Mouse (Mus musculus) left cerebral cortex, adult 11 months (tissue): Measurements from ENCODE around the gene Zdhhc16.

Experiments used
- DNase-seq: peaks from one replicate; pipeline ENCODE4 v3.0.0; 2022; ENCODE audit warnings: low spot score

The Zdhhc16 gene

DNA sequence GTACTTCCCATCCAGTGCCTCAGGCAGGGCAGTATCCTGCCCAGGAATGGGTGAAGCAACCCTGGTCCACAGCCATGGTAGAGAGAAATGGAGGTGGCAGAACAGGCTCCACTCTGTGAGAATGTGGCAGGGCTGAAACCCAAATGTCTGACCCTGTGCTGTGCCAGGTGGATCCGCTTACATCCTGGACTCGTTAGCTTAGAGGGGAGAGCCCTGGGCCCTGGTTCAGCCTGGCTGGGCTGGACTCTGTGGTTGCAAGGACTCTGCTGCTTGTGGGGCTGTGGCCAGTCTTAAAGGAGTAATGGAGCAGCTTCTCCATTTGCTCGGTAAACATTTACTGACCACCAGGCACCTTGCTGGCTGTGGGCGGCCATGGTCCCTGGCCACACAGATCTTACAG lies 53.9 kb downstream of the Zdhhc16 start:
- no peak for DNase-seq

- no peak for DNase-seq
Observed at GRCm38 (mm10) chr19:41989810-41990209, 56.5 kb downstream of the Zdhhc16 start.

GRCm38 (mm10) chr19:41991926-41992477 lies 58.7 kb downstream of the Zdhhc16 start:
- DNase-seq = no peak

DNA sequence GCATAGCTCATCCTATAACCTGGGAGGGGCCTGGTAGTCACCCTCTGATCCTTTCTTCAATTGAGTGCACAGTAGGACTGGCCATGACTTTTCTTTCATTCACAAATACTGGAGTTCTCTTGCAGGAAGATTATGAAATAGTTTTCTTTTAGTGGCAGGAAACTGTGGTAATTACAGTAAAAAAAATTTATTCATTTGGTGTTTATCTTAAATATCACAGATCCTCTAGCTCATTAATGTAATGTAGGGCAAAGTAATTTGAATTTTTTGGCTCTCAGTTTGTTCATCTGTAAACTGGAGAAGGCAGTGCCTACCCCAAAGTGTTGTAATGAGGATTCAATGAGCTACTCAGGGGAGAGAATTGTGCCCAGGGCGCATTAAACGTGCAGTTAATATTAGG lies 59.7 kb downstream of the Zdhhc16 start:
- no peak for DNase-seq

GRCm38 (mm10) chr19:41993484-41993883 lies 60.2 kb downstream of the Zdhhc16 start:
- no peak for DNase-seq
